Mouse (Mus musculus): ENCODE measurements at regions not wholly inside any gene's neighbourhood (a gene's known extent, or its start where the extent isn't known, plus 50 kb on each side); places are given as distances from the start of the nearest gene placed in this dataset.
A peak's percentile ranks its signal among the peaks of the same experiment; 100 is the strongest.

- TF ChIP-seq POLR2A (IDR thresholded peaks at IDR 0.05; ENCODE audit: borderline replicate concordance, extremely low read depth, insufficient read depth, insufficient read length, poor library complexity, severe bottlenecking) (no peak), CTCF (IDR thresholded peaks at IDR 0.05; ENCODE audit: borderline replicate concordance, extremely low read depth, insufficient read depth, insufficient read length) (peak; percentile 27; the same call in 1 of the 2 replicates)
Observed at GRCm38 (mm10) chrX:21828975-21829374, 84.1 kb upstream of the Gm28269 start.

GRCm38 (mm10) chrX:21809212-21809611, 64.3 kb upstream of the Gm28269 start:
- TF ChIP-seq POLR2A (IDR thresholded peaks at IDR 0.05; ENCODE audit: borderline replicate concordance, extremely low read depth, insufficient read depth, insufficient read length, poor library complexity, severe bottlenecking) (no peak), CTCF (IDR thresholded peaks at IDR 0.05; ENCODE audit: borderline replicate concordance, extremely low read depth, insufficient read depth, insufficient read length) (no peak)
- peak; percentile 2 for DNase-seq (ENCODE audit: low read depth)

More at GRCm38 (mm10) chrX:21828975-21829374, 84.1 kb upstream of the Gm28269 start:
- DNase-seq (ENCODE audit: low read depth): peak; percentile 35

- TF ChIP-seq CTCF (IDR thresholded peaks at IDR 0.05; ENCODE audit: borderline replicate concordance, extremely low read depth, insufficient read depth, insufficient read length): no peak
- TF ChIP-seq POLR2A (IDR thresholded peaks at IDR 0.05; ENCODE audit: borderline replicate concordance, extremely low read depth, insufficient read depth, insufficient read length, poor library complexity, severe bottlenecking): no peak
- no peak for DNase-seq (ENCODE audit: low read depth)
Observed at GRCm38 (mm10) chrX:21801834-21802233, 56.9 kb upstream of the Gm28269 start.

Data from brain, embryonic 14.5 days (tissue).